Mouse (Mus musculus): Measurements from ENCODE around the gene Tyw1.

Tyw1 gene

GRCm38 (mm10) chr5:130314926-130315325 lies 59.5 kb downstream of the Tyw1 start:
- no peak for DNase-seq (ENCODE audit: low spot score in 2 of 2)

- DNase-seq (ENCODE audit: low spot score in 2 of 2) = no peak
Observed at GRCm38 (mm10) chr5:130316321-130316720, 60.9 kb downstream of the Tyw1 start.

- DNase-seq (ENCODE audit: low spot score in 2 of 2) = no peak
Observed at GRCm38 (mm10) chr5:130319783-130320182, 64.4 kb downstream of the Tyw1 start.

DNA sequence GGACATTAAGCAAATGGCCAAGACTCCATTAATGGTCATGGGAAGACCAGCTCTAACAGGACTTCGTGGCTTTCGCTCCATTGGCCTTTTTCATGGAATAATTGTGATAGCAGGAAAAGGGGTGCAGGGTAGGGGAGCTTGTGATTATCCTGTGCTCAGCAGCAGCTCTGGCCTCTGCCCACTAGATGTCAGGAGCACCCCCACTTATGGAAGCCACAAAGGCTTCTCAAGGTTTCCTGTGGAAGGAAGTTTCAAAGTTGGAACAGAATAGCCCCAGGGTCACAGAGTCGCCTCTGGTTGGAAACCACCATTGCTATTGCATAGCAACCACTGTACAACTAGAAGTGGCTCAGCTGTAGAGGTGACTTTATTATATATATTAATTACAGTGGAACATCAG lies 65.1 kb downstream of the Tyw1 start:
- no peak for DNase-seq (ENCODE audit: low spot score in 2 of 2)

GRCm38 (mm10) chr5:130325486-130325885 lies 70.1 kb downstream of the Tyw1 start:
- DNase-seq (ENCODE audit: low spot score in 2 of 2) = no peak

DNA sequence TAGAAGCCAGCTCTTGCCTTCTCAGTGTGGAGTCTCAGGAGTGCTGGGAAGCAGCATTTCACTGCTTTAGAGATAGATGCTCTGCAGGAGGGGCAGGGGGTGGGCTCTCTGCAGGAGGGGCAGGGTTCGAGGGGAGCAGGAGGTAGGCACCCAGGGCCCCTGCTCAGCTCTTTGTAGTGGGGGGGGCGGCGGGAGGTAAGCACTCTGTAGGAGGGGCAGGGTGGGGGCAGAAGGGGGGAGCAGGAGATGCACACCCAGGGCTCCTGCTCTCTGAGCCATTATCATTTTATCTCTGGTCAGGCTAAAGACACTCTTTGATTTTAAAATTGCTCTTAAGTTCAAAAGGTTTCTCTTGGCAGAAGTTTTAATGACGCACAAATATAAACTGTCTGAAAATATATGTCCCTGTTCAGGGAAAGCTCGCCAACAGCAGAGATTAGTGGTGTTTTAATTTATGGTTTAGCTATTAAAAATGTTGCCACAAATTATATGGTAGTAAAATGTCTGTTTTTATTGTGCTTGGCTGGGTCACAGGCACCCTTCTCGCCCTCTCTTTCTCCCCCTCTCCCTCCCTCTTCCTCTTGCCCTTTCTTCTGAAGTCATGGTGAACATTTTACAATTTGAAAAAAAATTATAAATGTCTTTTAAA lies 72.3 kb downstream of the Tyw1 start:
- DNase-seq (ENCODE audit: low spot score in 2 of 2) = no peak

DNA sequence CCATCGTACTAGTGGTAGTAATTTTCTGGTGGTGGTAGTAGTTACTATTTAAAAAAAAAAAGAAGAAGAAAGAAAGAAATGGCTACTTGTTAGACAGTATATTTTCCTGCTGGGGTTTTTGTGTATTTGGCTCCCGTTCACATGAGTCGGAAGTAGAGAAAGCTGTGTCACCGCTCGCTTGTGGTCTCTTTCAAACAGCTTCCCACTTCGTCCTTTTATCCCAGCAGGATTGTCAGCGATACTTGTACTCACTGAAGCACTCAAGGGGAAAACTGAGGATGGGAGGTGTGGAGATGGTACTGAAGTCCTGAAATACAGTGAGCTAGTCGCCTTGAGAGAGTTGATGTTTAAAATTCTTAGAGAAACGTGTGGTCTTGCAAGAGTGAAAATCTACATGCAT lies 72.9 kb downstream of the Tyw1 start:
- DNase-seq (ENCODE audit: low spot score in 2 of 2) = no peak

GRCm38 (mm10) chr5:130329889-130330288 lies 74.5 kb downstream of the Tyw1 start:
- DNase-seq (ENCODE audit: low spot score in 2 of 2) = no peak

DNA sequence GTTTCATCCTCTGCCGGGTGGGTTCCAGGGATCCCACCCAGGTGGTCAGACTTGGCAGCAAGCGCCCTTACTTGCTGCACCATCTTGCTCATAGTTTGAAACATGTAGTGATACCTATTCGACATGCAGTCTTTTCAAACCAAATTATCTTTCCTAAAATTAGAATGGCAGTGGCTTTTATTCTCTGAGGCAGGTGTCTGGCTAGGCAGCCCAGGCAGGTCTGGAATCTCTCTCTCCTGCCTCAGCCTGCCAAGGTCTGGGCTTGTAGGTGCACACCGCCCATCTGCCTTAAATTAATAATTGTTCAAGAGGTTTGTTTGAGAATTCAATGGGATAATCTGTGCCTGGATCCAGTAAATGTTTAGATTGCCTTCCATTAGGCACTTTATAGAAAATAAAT lies 75.4 kb downstream of the Tyw1 start:
- no peak for DNase-seq (ENCODE audit: low spot score in 2 of 2)

- DNase-seq (ENCODE audit: low spot score in 2 of 2) = no peak
Observed at GRCm38 (mm10) chr5:130331206-130331605, 75.8 kb downstream of the Tyw1 start.

GRCm38 (mm10) chr5:130333566-130333965 lies 78.1 kb downstream of the Tyw1 start:
- DNase-seq (ENCODE audit: low spot score in 2 of 2) = no peak

DNA sequence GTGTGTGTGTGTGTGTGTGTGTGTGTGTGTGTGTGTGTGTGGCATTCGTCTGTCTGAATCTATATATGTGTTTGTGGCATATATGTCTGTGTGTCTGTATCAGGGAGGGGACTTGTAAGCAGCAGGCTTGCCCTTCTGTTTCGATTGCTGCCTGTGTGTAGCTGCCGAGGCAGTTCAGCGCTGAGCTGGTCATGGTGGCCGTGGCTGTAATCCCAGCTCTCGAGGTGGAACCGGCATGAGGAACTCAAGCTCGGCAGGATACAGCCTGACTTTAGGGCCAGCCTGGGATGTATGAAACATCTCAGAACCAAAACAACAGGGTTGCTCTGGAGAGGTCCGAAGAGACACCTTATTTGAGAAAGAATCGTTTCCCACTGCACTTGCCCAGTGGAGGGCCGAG lies 78.6 kb downstream of the Tyw1 start:
- DNase-seq (ENCODE audit: low spot score in 2 of 2) = no peak

- no peak for DNase-seq (ENCODE audit: low spot score in 2 of 2)
Observed at GRCm38 (mm10) chr5:130335462-130335861, 80.0 kb downstream of the Tyw1 start.

- no peak for DNase-seq (ENCODE audit: low spot score in 2 of 2)
Observed at GRCm38 (mm10) chr5:130340656-130341055, 85.2 kb downstream of the Tyw1 start.

GRCm38 (mm10) chr5:130344999-130345398 lies 89.6 kb downstream of the Tyw1 start:
- no peak for DNase-seq (ENCODE audit: low spot score in 2 of 2)

DNA sequence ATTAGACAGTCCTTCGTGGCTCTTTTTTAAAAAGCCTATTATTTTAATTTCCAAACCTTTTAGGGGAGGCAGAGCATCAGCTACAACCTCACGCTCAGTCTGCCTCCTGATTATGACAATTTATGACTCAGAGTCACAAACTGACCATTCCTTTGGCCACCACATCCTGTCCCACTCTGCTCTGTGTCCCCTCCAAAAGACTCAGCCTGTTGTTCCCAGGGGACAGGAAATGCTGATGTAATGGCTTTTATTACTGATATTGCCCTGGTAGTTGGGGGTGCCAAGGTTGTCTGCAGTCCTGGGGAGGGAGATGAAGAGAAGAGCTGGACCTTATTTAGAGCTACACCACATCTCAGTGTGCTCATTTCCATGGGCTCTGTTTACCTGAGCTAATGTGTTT lies 90.5 kb downstream of the Tyw1 start:
- DNase-seq (ENCODE audit: low spot score in 2 of 2) = no peak

- no peak for DNase-seq (ENCODE audit: low spot score in 2 of 2)
Observed at GRCm38 (mm10) chr5:130355223-130355622, 99.8 kb downstream of the Tyw1 start.

DNA sequence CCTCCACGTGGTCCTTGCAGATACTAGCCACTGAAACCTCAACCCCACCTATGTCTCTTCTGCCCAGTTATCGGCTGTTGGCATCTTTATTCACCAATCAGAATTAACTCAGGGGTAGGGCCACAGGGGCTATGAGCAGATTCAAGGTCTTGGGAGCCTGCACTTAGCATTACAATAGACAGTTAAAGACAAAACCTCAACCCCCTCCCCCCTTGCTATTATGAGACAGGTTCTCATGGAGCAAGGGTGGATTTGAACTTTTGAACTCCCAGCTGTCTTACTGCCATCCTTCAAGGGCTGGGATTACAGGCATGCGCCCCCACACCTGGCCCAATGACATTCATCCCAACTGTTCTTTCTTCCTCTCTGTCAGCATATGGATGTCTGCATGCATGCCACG lies 107.7 kb downstream of the Tyw1 start:
- no peak for DNase-seq (ENCODE audit: low spot score in 2 of 2)

DNA sequence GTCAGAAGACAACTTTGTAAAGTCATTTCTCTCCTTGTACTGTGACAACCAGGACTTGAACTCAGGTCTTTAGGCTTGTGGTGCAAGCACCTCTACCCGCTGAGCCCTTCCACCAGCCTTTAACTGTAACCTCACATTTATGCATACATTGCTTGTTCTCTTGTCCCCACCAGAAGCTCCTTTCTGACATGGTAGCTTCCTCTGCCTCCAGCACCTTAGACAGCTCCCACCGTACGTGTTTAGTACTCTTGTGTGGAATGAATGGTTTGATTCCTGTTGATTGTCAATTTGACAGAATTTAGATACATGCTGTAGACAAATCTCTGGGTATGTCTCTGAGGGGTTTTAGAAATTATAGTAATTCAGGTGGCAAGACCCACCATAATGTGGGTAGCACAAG lies 108.4 kb downstream of the Tyw1 start:
- no peak for DNase-seq (ENCODE audit: low spot score in 2 of 2)

GRCm38 (mm10) chr5:130368236-130368635 lies 112.8 kb downstream of the Tyw1 start:
- DNase-seq (ENCODE audit: low spot score in 2 of 2) = no peak

DNA sequence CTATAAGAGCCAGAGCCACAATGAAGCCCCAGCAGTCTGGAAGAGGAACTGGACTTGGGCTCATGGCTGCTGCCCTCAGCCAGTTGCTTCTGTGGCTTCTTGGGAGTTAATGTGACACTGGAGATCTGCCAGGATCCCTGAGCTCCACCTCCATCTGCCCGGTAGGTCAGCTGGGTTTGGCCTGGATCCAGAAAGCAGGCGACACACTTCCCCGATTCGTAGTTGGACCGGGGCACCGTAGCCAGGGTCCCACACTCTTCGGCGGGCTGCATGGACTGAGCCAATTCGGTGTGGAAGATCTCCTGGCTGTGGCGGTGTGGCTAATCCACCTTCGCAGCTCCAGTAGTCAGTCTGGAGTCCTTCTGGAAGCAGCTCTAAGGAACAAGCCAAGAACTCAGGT lies 113.8 kb downstream of the Tyw1 start, which contains the start of gene Caln1:
Caln1 (plus strand) TSS at position 219 of the 400 bp plus-strand sequence.
- DNase-seq (ENCODE audit: low spot score in 2 of 2) = no peak

- DNase-seq (ENCODE audit: low spot score in 2 of 2) = no peak
Observed at GRCm38 (mm10) chr5:130375411-130375810, 120.0 kb downstream of the Tyw1 start.

DNA sequence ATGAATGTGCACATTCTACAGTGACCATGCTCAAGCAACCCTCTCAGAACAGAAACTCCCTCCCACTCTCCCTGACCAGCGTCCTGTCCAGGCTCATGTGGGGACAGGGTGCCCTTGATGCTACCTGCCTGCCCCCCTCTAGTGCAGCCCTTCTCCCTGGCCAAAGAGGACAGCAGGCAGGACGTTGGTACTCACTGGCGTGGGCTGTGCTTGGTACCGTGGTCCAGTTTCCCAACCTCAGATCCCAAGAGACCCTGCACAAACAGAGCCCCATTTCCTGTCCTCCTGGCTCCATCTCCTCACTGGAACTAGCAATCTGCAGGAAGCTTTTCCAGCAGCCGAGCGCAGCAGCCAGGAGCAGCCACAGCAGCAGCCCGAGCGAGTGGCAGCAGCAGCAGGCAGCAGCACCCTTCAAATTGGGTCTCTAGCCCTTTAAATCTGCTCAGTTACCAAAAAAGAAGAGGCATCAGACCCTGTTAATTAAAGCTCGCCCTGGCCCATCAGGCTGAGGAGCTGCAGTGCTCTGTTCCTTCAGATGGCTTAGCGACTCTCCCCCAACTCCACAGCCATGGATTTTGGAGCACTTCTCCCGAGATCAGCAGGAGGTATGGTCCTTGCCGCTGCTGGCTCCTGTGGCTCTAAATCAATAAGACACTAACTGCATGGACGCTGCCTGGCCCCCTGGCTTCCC lies 128.9 kb downstream of the Tyw1 start, which contains the start of gene A330070K13Rik:
A330070K13Rik (minus strand) TSS at position 410 of the 691 bp plus-strand sequence.
- no peak for DNase-seq (ENCODE audit: low spot score in 2 of 2)

All from spleen, postnatal 10 days (tissue).